Mouse (Mus musculus) brain, embryonic 14.5 days (tissue): Measurements from ENCODE around the gene Zscan2.

Experiments
- CTCF ChIP-seq: fragments of 200-500 bp; IDR thresholded peaks from 2 replicates; pipeline ENCODE4 v1.5.1; 2012; ENCODE audit warnings: inconsistent platforms, mild to moderate bottlenecking, moderate library complexity, borderline replicate concordance; ENCODE audit not compliant: insufficient read depth, insufficient read length; ENCODE audit errors: extremely low read depth
- POLR2A ChIP-seq: fragments of 200-500 bp; IDR thresholded peaks from 2 replicates; pipeline ENCODE4 v1.6.1; 2012; ENCODE audit warnings: mild to moderate bottlenecking, inconsistent platforms, borderline replicate concordance; ENCODE audit not compliant: poor library complexity, insufficient read depth, insufficient read length, severe bottlenecking; ENCODE audit errors: extremely low read depth

- TF ChIP-seq POLR2A (no peak), CTCF (no peak)
Measured at GRCm38 (mm10) chr7:80873631-80874030, 12.9 kb downstream of the Zscan2 start.
